Mouse (Mus musculus): ENCODE results near the gene Gm6993. TPM values are rescaled to one million over a fixed set of nuclear protein-coding genes. Genes with fewer than 3 reads are reported as not detected.

Gm6993 gene
- total and polyA plus RNA-seq, 2 experiments from 2014 or later, result not detected

- peak; percentile 81 for DNase-seq (ENCODE audit: low spot score)
- no peak overlapping the region for H3K9ac ChIP-seq (replicated peaks; ENCODE audit: low read depth, low read length)
- H3K4me2 ChIP-seq (ENCODE audit: low read depth, low read length), result peak overlapping the region; percentile 14
- H3K9me3 ChIP-seq (replicated peaks; ENCODE audit: control insufficient read depth, low read length), result no peaks in the 10 kb centered on the region
- peak; percentile 56 for ATAC-seq (ENCODE audit: insufficient read depth, low read depth)
- H3K36me3 ChIP-seq (replicated peaks; ENCODE audit: control insufficient read depth, insufficient read depth, low read length), result peaks cover 59% of the 10 kb centered on the region
- TF ChIP-seq EP300 (IDR thresholded peaks at IDR 0.05; ENCODE audit: low read depth) (no peak), CTCF (IDR thresholded peaks at IDR 0.05; ENCODE audit: low read depth) (no peak)
- no peaks in the 10 kb centered on the region for H3K27me3 ChIP-seq (ENCODE audit: control insufficient read depth, insufficient read depth, low read length)
- 12% methylated on average over 16 of the region's 16 CpGs for WGBS
- peak overlapping the region; percentile 2; the same call in 1 of the 2 replicates for H3K4me3 ChIP-seq (ENCODE audit: low read depth, low read length)
- peak overlapping the region; percentile 77 for H3K27ac ChIP-seq (ENCODE audit: low read depth)
- peaks cover 46% of the 10 kb centered on the region for H3K4me1 ChIP-seq (ENCODE audit: control insufficient read depth, insufficient read depth)
Observed at GRCm38 (mm10) chr12:31271361-31272011, 30.9 kb downstream of the Gm6993 start.

- Histone ChIP-seq H3K4me3 (ENCODE audit: low read depth, low read length) (no peak overlapping the region), H3K4me1 (ENCODE audit: control insufficient read depth, insufficient read depth) (peaks cover 46% of the 10 kb centered on the region), H3K36me3 (replicated peaks; ENCODE audit: control insufficient read depth, insufficient read depth, low read length) (peaks cover 66% of the 10 kb centered on the region), H3K27me3 (ENCODE audit: control insufficient read depth, insufficient read depth, low read length) (no peaks in the 10 kb centered on the region), H3K9ac (replicated peaks; ENCODE audit: low read depth, low read length) (no peak overlapping the region), H3K9me3 (replicated peaks; ENCODE audit: control insufficient read depth, low read length) (no peaks in the 10 kb centered on the region), H3K27ac (ENCODE audit: low read depth) (peak overlapping the region; percentile 77; the same call in 1 of the 2 replicates), H3K4me2 (ENCODE audit: low read depth, low read length) (no peak overlapping the region)
- no peak for TF ChIP-seq EP300 (IDR thresholded peaks at IDR 0.05; ENCODE audit: low read depth)
- TF ChIP-seq CTCF (IDR thresholded peaks at IDR 0.05; ENCODE audit: low read depth), result no peak
- no peak for ATAC-seq (ENCODE audit: insufficient read depth, low read depth)
- 44% methylated on average over 8 of the region's 8 CpGs for WGBS
- no peak for DNase-seq (ENCODE audit: low spot score)
Observed at GRCm38 (mm10) chr12:31272012-31272735, 31.6 kb downstream of the Gm6993 start.

GRCm38 (mm10) chr12:31272846-31273245, 32.3 kb downstream of the Gm6993 start:
- no peak overlapping the region for H3K27ac ChIP-seq (ENCODE audit: low read depth)
- no peak overlapping the region for H3K9ac ChIP-seq (replicated peaks; ENCODE audit: low read depth, low read length)
- no peak overlapping the region for H3K4me3 ChIP-seq (ENCODE audit: low read depth, low read length)
- peaks cover 72% of the 10 kb centered on the region for H3K36me3 ChIP-seq (replicated peaks; ENCODE audit: control insufficient read depth, insufficient read depth, low read length)
- no peak for DNase-seq (ENCODE audit: low spot score)
- no peak for ATAC-seq (ENCODE audit: insufficient read depth, low read depth)
- no peak overlapping the region for H3K4me2 ChIP-seq (ENCODE audit: low read depth, low read length)
- H3K27me3 ChIP-seq (ENCODE audit: control insufficient read depth, insufficient read depth, low read length), result no peaks in the 10 kb centered on the region
- TF ChIP-seq CTCF (IDR thresholded peaks at IDR 0.05; ENCODE audit: low read depth), result no peak
- TF ChIP-seq EP300 (IDR thresholded peaks at IDR 0.05; ENCODE audit: low read depth), result no peak
- WGBS, result 82% methylated on average over 2 of the region's 2 CpGs
- H3K4me1 ChIP-seq (ENCODE audit: control insufficient read depth, insufficient read depth), result peaks cover 50% of the 10 kb centered on the region
- no peaks in the 10 kb centered on the region for H3K9me3 ChIP-seq (replicated peaks; ENCODE audit: control insufficient read depth, low read length)

GRCm38 (mm10) chr12:31273646-31274045, 33.1 kb downstream of the Gm6993 start:
- peaks cover 49% of the 10 kb centered on the region for H3K4me1 ChIP-seq (ENCODE audit: control insufficient read depth, insufficient read depth)
- DNase-seq (ENCODE audit: low spot score) (no peak), ATAC-seq (ENCODE audit: insufficient read depth, low read depth) (no peak)
- H3K4me3 ChIP-seq (ENCODE audit: low read depth, low read length), result no peak overlapping the region
- H3K27me3 ChIP-seq (ENCODE audit: control insufficient read depth, insufficient read depth, low read length), result no peaks in the 10 kb centered on the region
- TF ChIP-seq EP300 (IDR thresholded peaks at IDR 0.05; ENCODE audit: low read depth) (no peak), CTCF (IDR thresholded peaks at IDR 0.05; ENCODE audit: low read depth) (no peak)
- no peak overlapping the region for H3K27ac ChIP-seq (ENCODE audit: low read depth)
- H3K9ac ChIP-seq (replicated peaks; ENCODE audit: low read depth, low read length), result no peak overlapping the region
- peaks cover 79% of the 10 kb centered on the region for H3K36me3 ChIP-seq (replicated peaks; ENCODE audit: control insufficient read depth, insufficient read depth, low read length)
- no peaks in the 10 kb centered on the region for H3K9me3 ChIP-seq (replicated peaks; ENCODE audit: control insufficient read depth, low read length)
- 88% methylated on average over 7 of the region's 7 CpGs for WGBS
- no peak overlapping the region for H3K4me2 ChIP-seq (ENCODE audit: low read depth, low read length)

- peaks cover 80% of the 10 kb centered on the region for H3K36me3 ChIP-seq (replicated peaks; ENCODE audit: control insufficient read depth, insufficient read depth, low read length)
- TF ChIP-seq EP300 (IDR thresholded peaks at IDR 0.05; ENCODE audit: low read depth) (no peak), CTCF (IDR thresholded peaks at IDR 0.05; ENCODE audit: low read depth) (no peak)
- no peak overlapping the region for H3K4me2 ChIP-seq (ENCODE audit: low read depth, low read length)
- H3K4me1 ChIP-seq (ENCODE audit: control insufficient read depth, insufficient read depth), result peaks cover 53% of the 10 kb centered on the region
- WGBS, result 65% methylated on average over 10 of the region's 10 CpGs
- no peak overlapping the region for H3K4me3 ChIP-seq (ENCODE audit: low read depth, low read length)
- DNase-seq (ENCODE audit: low spot score) (no peak), ATAC-seq (ENCODE audit: insufficient read depth, low read depth) (peak; percentile 15; the same call in 1 of the 2 replicates)
- H3K9me3 ChIP-seq (replicated peaks; ENCODE audit: control insufficient read depth, low read length), result no peaks in the 10 kb centered on the region
- H3K9ac ChIP-seq (replicated peaks; ENCODE audit: low read depth, low read length), result no peak overlapping the region
- no peaks in the 10 kb centered on the region for H3K27me3 ChIP-seq (ENCODE audit: control insufficient read depth, insufficient read depth, low read length)
- peak overlapping the region; percentile 63 for H3K27ac ChIP-seq (ENCODE audit: low read depth)
Observed at GRCm38 (mm10) chr12:31275411-31275810, 34.8 kb downstream of the Gm6993 start.
